Mouse (Mus musculus) R1 (cell line): Measurements from ENCODE around the gene Ptpn12.

ENCODE experiments used
- DNase-seq: peaks from one replicate; pipeline ENCODE4 v3.0.0-alpha.2; 2018; ENCODE audit warnings: low read depth, low spot score

The Ptpn12 gene

GRCm38 (mm10) chr5:21055820-21056531 lies at the start of gene Ptpn12:
Gene Ptpn12 (minus strand): TSS chr5:21055911.
- DNase-seq: peak; percentile 94

- DNase-seq: peak; percentile 15
Observed at GRCm38 (mm10) chr5:21091179-21091578, 35.5 kb upstream of the Ptpn12 start.

GRCm38 (mm10) chr5:21057217-21057616 lies 1.5 kb upstream of the Ptpn12 start:
- DNase-seq: no peak

- no peak for DNase-seq
Observed at GRCm38 (mm10) chr5:21056595-21056994, 884 bp upstream of the Ptpn12 start.

GRCm38 (mm10) chr5:21055071-21055819 lies 466 bp downstream of the Ptpn12 start:
- DNase-seq: peak; percentile 61

GRCm38 (mm10) chr5:21054472-21055070 lies 1.1 kb downstream of the Ptpn12 start:
- DNase-seq: peak; percentile 77

- DNase-seq: no peak
Observed at GRCm38 (mm10) chr5:21053571-21054307, 2.0 kb downstream of the Ptpn12 start.

- DNase-seq: no peak
Observed at GRCm38 (mm10) chr5:21052521-21052920, 3.2 kb downstream of the Ptpn12 start.

GRCm38 (mm10) chr5:21050770-21051122 lies 5.0 kb downstream of the Ptpn12 start:
- no peak for DNase-seq

GRCm38 (mm10) chr5:21050061-21050769 lies 5.5 kb downstream of the Ptpn12 start:
- DNase-seq: no peak

- no peak for DNase-seq
Observed at GRCm38 (mm10) chr5:21049006-21049405, 6.7 kb downstream of the Ptpn12 start.

GRCm38 (mm10) chr5:21047114-21047513 lies 8.6 kb downstream of the Ptpn12 start:
- DNase-seq: no peak

GRCm38 (mm10) chr5:21046150-21047048 lies 9.3 kb downstream of the Ptpn12 start:
- DNase-seq: no peak

GRCm38 (mm10) chr5:21045462-21045861 lies 10.2 kb downstream of the Ptpn12 start:
- DNase-seq: no peak

- DNase-seq: no peak
Observed at GRCm38 (mm10) chr5:21038100-21038499, 17.6 kb downstream of the Ptpn12 start.

GRCm38 (mm10) chr5:21035689-21036480 lies 19.8 kb downstream of the Ptpn12 start:
- DNase-seq: no peak

GRCm38 (mm10) chr5:21034388-21034966 lies 21.2 kb downstream of the Ptpn12 start:
- no peak for DNase-seq

GRCm38 (mm10) chr5:21033382-21034056 lies 22.2 kb downstream of the Ptpn12 start:
- no peak for DNase-seq

- DNase-seq: no peak
Observed at GRCm38 (mm10) chr5:21032626-21033025, 23.1 kb downstream of the Ptpn12 start.
